Mouse (Mus musculus) adrenal gland, postnatal 10 days (tissue): ENCODE data around the gene Ints11. TPM values are rescaled to one million over a fixed set of nuclear protein-coding genes. Genes with fewer than 3 reads are reported as not detected.

Experiments used
- DNase-seq: peaks from one replicate; pipeline ENCODE4 v3.0.0; 2021; ENCODE audit warnings: mixed read lengths
- long read RNA-seq, 2 experiments: library from polyadenylated mRNA; stranded (forward); transcript quantifications; one replicate each; pipeline ENCODE4 v2.0.0; 2021
- total RNA-seq, 2 experiments: library from RNA; stranded (reverse); gene quantifications; 2 replicates each; pipeline ENCODE4 v1.2.3; 2021

Ints11 gene
- total RNA-seq: 10 to 100 TPM; 29.0 to 29.3 TPM
- long read RNA-seq, experiment 1, transcript Ints11-201 (17 exons, 2,368 nt): major isoform, 55 of 81 reads
- long read RNA-seq, experiment 1, partial matches to known transcripts: 10 of 81 reads
- long read RNA-seq, experiment 1, other reads (novel, unspliced or antisense): 16 of 81 reads
- long read RNA-seq, experiment 2, transcript Ints11-201 (17 exons, 2,368 nt): major isoform, 32 of 44 reads
- long read RNA-seq, experiment 2, partial matches to known transcripts: 2 of 44 reads
- long read RNA-seq, experiment 2, other reads (novel, unspliced or antisense): 10 of 44 reads

- peak; percentile 98 for DNase-seq
Observed at GRCm38 (mm10) chr4:155869317-155870033, at the start of gene Ints11, which contains the start of gene Cptp. Gene Ints11 (plus strand): TSS chr4:155869546. Gene Cptp (minus strand): TSS chr4:155869440.

GRCm38 (mm10) chr4:155821025-155821424, 48.3 kb upstream of the Ints11 start:
- DNase-seq: no peak

- DNase-seq: no peak
Observed at GRCm38 (mm10) chr4:155823443-155823842, 45.9 kb upstream of the Ints11 start.

GRCm38 (mm10) chr4:155829866-155830265, 39.5 kb upstream of the Ints11 start:
- no peak for DNase-seq

GRCm38 (mm10) chr4:155830596-155830995, 38.8 kb upstream of the Ints11 start:
- DNase-seq: no peak

GRCm38 (mm10) chr4:155831205-155831766, 38.1 kb upstream of the Ints11 start, which contains the start of gene Aurkaip1:
Gene Aurkaip1 (plus strand): TSS chr4:155831272.
- peak; percentile 97 for DNase-seq

GRCm38 (mm10) chr4:155831831-155832230, 37.5 kb upstream of the Ints11 start:
- peak; percentile 54 for DNase-seq

- DNase-seq: no peak
Observed at GRCm38 (mm10) chr4:155832321-155832720, 37.0 kb upstream of the Ints11 start.

GRCm38 (mm10) chr4:155833234-155833633, 36.1 kb upstream of the Ints11 start:
- DNase-seq: no peak

- peak; percentile 89 for DNase-seq
Observed at GRCm38 (mm10) chr4:155833836-155834235, 35.5 kb upstream of the Ints11 start.

GRCm38 (mm10) chr4:155837404-155838010, 31.8 kb upstream of the Ints11 start:
- no peak for DNase-seq

GRCm38 (mm10) chr4:155838187-155839153, 30.9 kb upstream of the Ints11 start:
- no peak for DNase-seq

GRCm38 (mm10) chr4:155839483-155839910, 29.8 kb upstream of the Ints11 start, which contains the start of gene Mxra8:
Gene Mxra8 (plus strand): TSS chr4:155839680.
- DNase-seq: peak; percentile 86

GRCm38 (mm10) chr4:155840076-155841002, 29.0 kb upstream of the Ints11 start:
- DNase-seq: no peak

- DNase-seq: peak; percentile 75
Observed at GRCm38 (mm10) chr4:155841003-155841454, 28.3 kb upstream of the Ints11 start.

- DNase-seq: no peak
Observed at GRCm38 (mm10) chr4:155841651-155842270, 27.6 kb upstream of the Ints11 start.

- no peak for DNase-seq
Observed at GRCm38 (mm10) chr4:155843231-155843630, 26.1 kb upstream of the Ints11 start.

- peak; percentile 99 for DNase-seq
Observed at GRCm38 (mm10) chr4:155846871-155847578, 22.3 kb upstream of the Ints11 start, which contains the start of gene Dvl1. Gene Dvl1 (plus strand): TSS chr4:155847402.
